Mouse (Mus musculus): ENCODE measurements around the gene Krt20. TPM values are rescaled to one million over a fixed set of nuclear protein-coding genes. Genes with fewer than 3 reads are reported as not detected.

The Krt20 gene
- polyA plus RNA-seq, 1 experiment from 2014 or later, result not detected

- Histone ChIP-seq H3K27ac (no peak overlapping the region), H3K36me3 (ENCODE audit: inconsistent target) (no peaks in the 10 kb centered on the region), H3K79me2 (ENCODE audit: inconsistent target) (no peaks in the 10 kb centered on the region), H3K4me3 (ENCODE audit: inconsistent target) (no peak overlapping the region)
- 74% methylated on average over 10 of the region's 10 CpGs for WGBS (ENCODE audit: missing documents)
These were observed 1.5 kb upstream of the Krt20 start for GRCm38 (mm10) chr11:99439465-99439864.

DNA sequence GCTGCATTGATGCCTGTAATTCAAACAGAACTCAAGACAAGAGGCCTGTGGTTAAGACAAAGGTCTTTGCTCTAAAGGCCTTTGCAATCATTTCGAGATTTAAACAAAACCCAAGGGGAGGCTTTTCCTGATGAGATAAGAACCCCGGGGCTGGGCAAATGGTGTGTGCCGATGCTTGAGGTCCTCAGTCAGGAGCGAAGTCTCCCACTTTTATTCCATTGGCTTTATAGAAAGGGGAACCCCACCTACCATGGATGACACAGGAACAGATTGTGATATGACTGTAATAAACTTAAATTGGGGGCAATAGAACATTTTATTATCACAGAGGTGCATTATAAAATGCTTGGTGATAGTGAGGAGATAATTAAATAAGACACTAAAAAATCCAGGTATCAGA, 1.3 kb downstream of the Krt20 start:
- Histone ChIP-seq H3K79me2 (ENCODE audit: inconsistent target) (no peaks in the 10 kb centered on the region), H3K36me3 (ENCODE audit: inconsistent target) (no peaks in the 10 kb centered on the region), H3K27ac (no peak overlapping the region), H3K4me3 (ENCODE audit: inconsistent target) (no peak overlapping the region)
- WGBS (ENCODE audit: missing documents), result 74% methylated on average over 4 of the region's 4 CpGs

DNA sequence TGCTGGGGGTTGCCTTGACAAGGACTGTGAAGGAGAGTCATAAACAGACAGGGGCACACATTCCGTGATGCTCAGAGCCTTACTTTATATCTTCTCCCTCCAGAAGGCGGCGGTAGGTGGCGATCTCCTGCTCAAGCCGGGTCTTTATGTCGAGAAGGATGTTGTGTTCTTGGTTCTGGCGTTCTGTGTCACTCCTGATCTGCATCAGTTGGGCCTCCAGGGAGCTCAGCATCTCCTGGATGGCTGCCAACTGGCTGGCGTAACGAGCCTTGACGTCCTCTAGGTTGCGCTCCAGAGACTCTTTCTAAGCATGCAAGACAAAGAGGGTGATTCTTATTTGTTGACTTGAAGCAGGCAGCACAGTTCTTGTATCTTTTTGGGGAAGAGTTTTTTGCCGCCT, 7.3 kb downstream of the Krt20 start:
- Histone ChIP-seq H3K27ac (no peak overlapping the region), H3K4me3 (ENCODE audit: inconsistent target) (no peak overlapping the region), H3K79me2 (ENCODE audit: inconsistent target) (no peaks in the 10 kb centered on the region), H3K36me3 (ENCODE audit: inconsistent target) (no peaks in the 10 kb centered on the region)
- WGBS (ENCODE audit: missing documents), result 69% methylated on average over 12 of the region's 12 CpGs

GRCm38 (mm10) chr11:99422159-99422558, 15.8 kb downstream of the Krt20 start, which contains the start of gene Krt12:
TSS of gene Krt12 (minus strand) at chr11:99422259.
- H3K27ac ChIP-seq, result no peak within 1 kb of the TSS
- 86% methylated on average over 10 of the region's 10 CpGs for WGBS (ENCODE audit: missing documents)
- no peaks in the 10 kb centered on the region for H3K36me3 ChIP-seq (ENCODE audit: inconsistent target)
- H3K79me2 ChIP-seq (ENCODE audit: inconsistent target), result no peaks in the 10 kb centered on the region
- no peak within 1 kb of the TSS for H3K4me3 ChIP-seq (ENCODE audit: inconsistent target)

DNA sequence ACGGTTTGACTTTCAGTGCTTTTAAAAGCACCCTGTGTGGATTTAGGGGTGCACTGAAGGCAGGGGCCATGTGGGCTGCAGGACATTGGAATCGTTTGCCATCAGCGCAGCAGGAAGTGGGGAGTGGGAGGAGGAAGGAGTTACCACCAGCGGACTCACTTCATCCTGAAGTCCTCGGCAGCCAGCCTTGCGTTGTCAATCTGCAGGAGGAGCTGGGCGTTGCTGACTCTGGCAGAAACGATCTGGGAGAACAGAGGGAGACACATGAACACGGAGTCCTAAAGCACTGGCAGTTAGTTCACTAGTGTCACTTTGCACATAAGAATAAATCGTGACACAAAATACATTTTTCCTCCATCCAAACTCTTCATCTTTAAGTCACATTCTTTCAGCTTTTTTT, 17.4 kb downstream of the Krt20 start:
- 32% methylated on average over 9 of the region's 10 CpGs for WGBS (ENCODE audit: missing documents)

GRCm38 (mm10) chr11:99417819-99418218, 20.1 kb downstream of the Krt20 start:
- Histone ChIP-seq H3K4me3 (ENCODE audit: inconsistent target) (no peak overlapping the region), H3K27ac (no peak overlapping the region), H3K79me2 (ENCODE audit: inconsistent target) (no peaks in the 10 kb centered on the region), H3K36me3 (ENCODE audit: inconsistent target) (no peaks in the 10 kb centered on the region)
- whole genome bisulfite sequencing (ENCODE audit: missing documents), result 66% methylated on average over 16 of the region's 16 CpGs

More for the DNA sequence above, 17.4 kb downstream of the Krt20 start:
- H3K27ac ChIP-seq, result no peak overlapping the region
- H3K79me2 ChIP-seq (ENCODE audit: inconsistent target), result no peaks in the 10 kb centered on the region
- no peak overlapping the region for H3K4me3 ChIP-seq (ENCODE audit: inconsistent target)
- H3K36me3 ChIP-seq (ENCODE audit: inconsistent target), result no peaks in the 10 kb centered on the region

DNA sequence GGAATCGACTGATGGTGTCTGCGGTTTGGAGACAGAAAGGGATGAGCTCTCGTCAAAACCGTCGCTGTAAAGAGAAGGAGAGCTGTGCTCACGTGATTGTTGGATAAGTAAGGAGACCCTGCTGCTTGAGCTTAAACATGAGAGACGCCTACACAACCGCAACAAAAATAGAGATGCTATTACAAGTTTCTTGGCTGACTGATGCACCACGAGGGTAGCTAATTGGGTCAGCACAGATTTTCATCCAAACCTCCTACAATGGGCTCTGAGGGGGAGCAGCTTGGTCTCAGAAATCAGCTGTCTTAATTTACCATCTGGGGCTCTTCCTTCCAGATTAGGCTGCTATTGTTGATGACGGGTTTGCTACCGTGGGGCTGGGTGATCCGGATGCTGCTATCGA, 21.0 kb downstream of the Krt20 start:
- Histone ChIP-seq H3K4me3 (ENCODE audit: inconsistent target) (no peak overlapping the region), H3K36me3 (ENCODE audit: inconsistent target) (no peaks in the 10 kb centered on the region), H3K27ac (no peak overlapping the region), H3K79me2 (ENCODE audit: inconsistent target) (no peaks in the 10 kb centered on the region)
- WGBS (ENCODE audit: missing documents), result 90% methylated on average over 13 of the region's 13 CpGs

DNA sequence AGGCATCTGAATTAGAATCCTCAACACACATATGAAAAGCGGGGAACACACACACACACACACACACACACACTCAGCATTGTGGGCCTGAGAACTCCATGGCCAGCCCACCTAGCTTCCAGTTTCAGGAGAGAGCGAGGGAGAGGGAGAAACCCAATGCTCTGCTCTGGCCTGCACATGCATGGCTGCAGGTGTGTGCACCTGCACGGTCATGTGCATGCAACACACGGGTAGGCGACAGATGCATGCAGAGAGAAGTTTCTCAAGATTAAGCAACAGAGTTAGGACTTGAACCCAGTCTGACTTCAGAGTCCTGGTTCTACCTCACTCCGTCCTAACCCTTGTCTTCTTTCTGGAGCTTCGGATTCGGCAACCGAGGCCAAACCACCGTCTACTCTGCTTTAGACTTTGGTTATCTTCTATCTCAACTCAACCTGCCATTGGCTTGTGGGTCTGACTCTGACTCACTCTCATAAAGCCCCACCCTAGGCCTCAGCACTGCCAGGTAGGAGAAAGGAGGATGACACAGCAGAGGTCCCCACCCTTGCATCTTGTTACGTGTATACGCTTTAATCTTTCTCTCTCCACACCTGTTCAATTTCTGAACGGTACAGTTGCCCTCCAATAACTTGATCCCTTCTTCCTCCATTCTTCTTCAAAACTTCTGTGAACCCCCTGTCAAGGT, 23.3 kb downstream of the Krt20 start:
- H3K36me3 ChIP-seq (ENCODE audit: inconsistent target), result no peaks in the 10 kb centered on the region
- no peak overlapping the region for H3K27ac ChIP-seq
- H3K79me2 ChIP-seq (ENCODE audit: inconsistent target), result no peaks in the 10 kb centered on the region
- 92% methylated on average over 13 of the region's 13 CpGs for WGBS (ENCODE audit: missing documents)
- H3K4me3 ChIP-seq (ENCODE audit: inconsistent target), result no peak overlapping the region

GRCm38 (mm10) chr11:99413247-99413646, 24.7 kb downstream of the Krt20 start:
- Histone ChIP-seq H3K36me3 (ENCODE audit: inconsistent target) (no peaks in the 10 kb centered on the region), H3K79me2 (ENCODE audit: inconsistent target) (no peaks in the 10 kb centered on the region), H3K27ac (no peak overlapping the region), H3K4me3 (ENCODE audit: inconsistent target) (no peak overlapping the region)
- WGBS (ENCODE audit: missing documents), result 22% methylated on average over 6 of the region's 6 CpGs

- WGBS (ENCODE audit: missing documents), result 69% methylated on average over 10 of the region's 10 CpGs
- no peak overlapping the region for H3K27ac ChIP-seq
These were observed 31.8 kb downstream of the Krt20 start for GRCm38 (mm10) chr11:99406186-99406585.

DNA sequence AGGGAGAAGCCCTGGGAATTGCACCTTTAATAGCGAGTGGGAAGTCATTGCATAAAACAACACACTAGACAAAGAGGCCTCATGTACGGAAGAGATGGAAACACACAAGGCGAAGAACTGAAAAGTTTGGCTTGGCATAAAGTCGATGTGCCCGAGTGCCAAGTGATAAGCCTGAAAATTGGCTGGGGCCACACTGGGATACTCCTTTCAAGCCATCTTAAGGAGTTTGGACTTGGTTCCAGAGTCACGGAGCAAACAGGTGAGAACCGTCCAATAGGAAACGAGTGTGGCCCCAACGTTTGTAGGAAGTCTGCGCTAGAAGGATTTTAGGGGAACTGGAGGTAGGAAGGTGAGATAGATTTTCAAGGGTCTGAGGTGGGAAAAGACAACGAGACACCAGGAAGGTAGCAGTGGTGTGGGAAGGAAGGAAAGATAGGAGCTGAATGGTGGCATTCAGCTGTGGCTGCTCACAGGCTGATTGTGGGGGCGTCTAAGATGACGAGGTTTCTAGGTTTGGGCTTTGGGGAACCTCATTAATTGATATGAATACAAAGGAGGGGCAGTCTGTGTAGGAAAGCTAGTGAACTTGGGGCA, 37.9 kb downstream of the Krt20 start:
- Histone ChIP-seq H3K79me2 (ENCODE audit: inconsistent target) (no peaks in the 10 kb centered on the region), H3K27ac (no peak overlapping the region), H3K36me3 (ENCODE audit: inconsistent target) (no peaks in the 10 kb centered on the region), H3K4me3 (ENCODE audit: inconsistent target) (no peak overlapping the region)
- WGBS (ENCODE audit: missing documents), result 87% methylated on average over 13 of the region's 13 CpGs

More at GRCm38 (mm10) chr11:99406186-99406585, 31.8 kb downstream of the Krt20 start:
- no peaks in the 10 kb centered on the region for H3K79me2 ChIP-seq (ENCODE audit: inconsistent target)
- H3K4me3 ChIP-seq (ENCODE audit: inconsistent target), result no peak overlapping the region
- H3K36me3 ChIP-seq (ENCODE audit: inconsistent target), result no peaks in the 10 kb centered on the region

- Histone ChIP-seq H3K79me2 (ENCODE audit: inconsistent target) (no peaks in the 10 kb centered on the region), H3K4me3 (ENCODE audit: inconsistent target) (no peak overlapping the region), H3K27ac (no peak overlapping the region), H3K36me3 (ENCODE audit: inconsistent target) (no peaks in the 10 kb centered on the region)
- WGBS (ENCODE audit: missing documents), result 70% methylated on average over 8 of the region's 8 CpGs
These were observed 39.1 kb downstream of the Krt20 start for GRCm38 (mm10) chr11:99398832-99399231.

DNA sequence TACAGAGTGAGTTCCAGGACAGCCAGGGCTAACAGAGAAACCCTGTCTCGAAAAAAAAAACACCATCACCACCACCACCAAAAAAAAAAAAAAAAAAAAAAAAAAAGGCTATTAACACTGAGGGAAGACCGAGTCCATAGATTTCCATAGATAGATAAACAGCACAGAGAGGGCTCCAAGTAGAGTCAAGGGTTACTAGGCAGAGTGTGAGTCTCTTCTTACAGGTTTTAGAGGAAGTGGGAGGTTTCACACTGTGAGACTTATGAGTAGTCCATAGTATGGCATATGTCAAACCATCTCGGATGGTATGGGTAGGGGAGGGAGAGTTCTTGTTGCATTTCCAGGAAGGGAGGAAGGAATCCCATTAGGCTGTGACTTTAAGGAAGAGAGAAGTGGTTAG, 39.9 kb downstream of the Krt20 start:
- Histone ChIP-seq H3K27ac (no peak overlapping the region), H3K79me2 (ENCODE audit: inconsistent target) (no peaks in the 10 kb centered on the region), H3K36me3 (ENCODE audit: inconsistent target) (no peaks in the 10 kb centered on the region), H3K4me3 (ENCODE audit: inconsistent target) (no peak overlapping the region)
- 86% methylated on average over 2 of the region's 3 CpGs for WGBS (ENCODE audit: missing documents)

DNA sequence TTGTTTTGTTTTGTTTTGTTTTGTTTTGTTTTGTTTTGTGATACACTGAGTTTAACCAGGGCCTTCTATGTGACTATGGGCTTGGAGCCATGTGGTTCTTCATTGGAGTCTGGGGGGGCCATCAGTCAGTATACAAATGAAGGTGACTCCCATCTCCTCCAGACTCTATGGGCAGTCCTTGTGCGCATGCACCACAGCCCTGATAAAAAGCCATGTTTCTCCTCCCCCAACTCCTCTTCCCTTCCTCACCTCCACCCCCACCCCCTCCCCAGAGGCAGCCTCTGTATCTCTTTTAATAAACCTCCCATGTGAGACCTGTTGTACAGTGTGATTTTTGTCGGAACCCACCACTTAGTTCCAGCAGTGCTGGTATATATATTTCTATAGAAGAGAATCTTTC, 41.3 kb downstream of the Krt20 start:
- WGBS (ENCODE audit: missing documents), result 100% methylated on average over 1 of the region's 2 CpGs
- no peaks in the 10 kb centered on the region for H3K79me2 ChIP-seq (ENCODE audit: inconsistent target)
- no peaks in the 10 kb centered on the region for H3K36me3 ChIP-seq (ENCODE audit: inconsistent target)
- H3K4me3 ChIP-seq (ENCODE audit: inconsistent target), result no peak overlapping the region
- H3K27ac ChIP-seq, result no peak overlapping the region

DNA sequence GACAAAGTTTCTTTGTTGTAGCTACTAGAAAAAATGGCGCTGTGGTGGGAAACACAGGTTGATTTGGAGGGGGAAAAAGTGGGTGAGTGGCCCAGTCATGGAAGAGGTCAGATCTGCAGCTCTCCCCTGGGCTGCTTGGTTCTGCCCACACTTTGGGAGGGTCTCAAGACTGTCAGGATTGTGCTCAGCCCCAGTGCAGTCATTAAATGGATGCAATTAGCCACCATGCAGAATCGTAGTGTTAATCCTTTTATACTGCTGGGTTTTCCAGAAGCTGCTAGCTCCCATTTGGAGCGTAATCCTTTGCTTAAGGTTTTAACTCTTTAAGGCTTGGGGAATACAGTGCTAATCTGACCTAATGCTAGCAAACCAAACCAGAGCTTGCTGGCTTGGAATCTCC, 41.9 kb downstream of the Krt20 start:
- no peaks in the 10 kb centered on the region for H3K79me2 ChIP-seq (ENCODE audit: inconsistent target)

More for the DNA sequence above, 41.9 kb downstream of the Krt20 start:
- no peak overlapping the region for H3K4me3 ChIP-seq (ENCODE audit: inconsistent target)
- no peaks in the 10 kb centered on the region for H3K36me3 ChIP-seq (ENCODE audit: inconsistent target)
- H3K27ac ChIP-seq, result no peak overlapping the region
- 63% methylated on average over 3 of the region's 3 CpGs for WGBS (ENCODE audit: missing documents)

Data from macrophage (primary cell).